Mouse (Mus musculus) embryonic facial prominence, embryonic 14.5 days (tissue): ENCODE data around the gene Stk24. TPM values are rescaled to one million over a fixed set of nuclear protein-coding genes. Genes with fewer than 3 reads are reported as not detected.
A peak's percentile ranks its signal among the peaks of the same experiment; 100 is the strongest.

Source experiments
- ATAC-seq: fragments of 200-750 bp; cut with Nextera tagmentation; 2 replicates; pipeline ENCODE4 v1.8.0; 2017; ENCODE audit warnings: low read depth, moderate number of reproducible peaks, moderate TSS enrichment
- DNase-seq: peaks from one replicate; pipeline ENCODE4 v3.0.0-alpha.2; 2015; ENCODE audit warnings: low spot score
- H3K27ac ChIP-seq: fragments of 300-500 bp; sonication (generic); replicated peaks from 2 replicates; pipeline ENCODE4 v1.5.1; 2014; ENCODE audit warnings: low read depth, mild to moderate bottlenecking, low read length, moderate library complexity
- H3K27me3 ChIP-seq: fragments of 300-500 bp; sonication (generic); replicated peaks from 2 replicates; pipeline ENCODE4 v1.6.1; 2014; ENCODE audit warnings: low read length; ENCODE audit not compliant: control insufficient read depth, insufficient read depth
- H3K36me3 ChIP-seq: fragments of 300-500 bp; sonication (generic); 2 replicates; pipeline ENCODE4 v1.6.1; 2014; ENCODE audit warnings: low read length, mixed read lengths; ENCODE audit not compliant: control insufficient read depth, insufficient read depth
- H3K4me1 ChIP-seq: fragments of 300-500 bp; sonication (generic); 2 replicates; pipeline ENCODE4 v1.6.1; 2014; ENCODE audit warnings: antibody characterized with exemption, low read length; ENCODE audit not compliant: control insufficient read depth, insufficient read depth
- H3K4me2 ChIP-seq: fragments of 300-500 bp; sonication (generic); 2 replicates; pipeline ENCODE4 v1.6.1; 2014; ENCODE audit warnings: low read depth, mild to moderate bottlenecking, low read length, moderate library complexity, mixed read lengths
- H3K4me3 ChIP-seq: fragments of 300-500 bp; sonication (generic); 2 replicates; pipeline ENCODE4 v1.5.1; 2014; ENCODE audit warnings: low read depth, mild to moderate bottlenecking, low read length
- H3K9ac ChIP-seq: fragments of 300-500 bp; sonication (generic); 2 replicates; pipeline ENCODE4 v1.6.1; 2014; ENCODE audit warnings: low read depth, mild to moderate bottlenecking, low read length, moderate library complexity, mixed read lengths
- H3K9me3 ChIP-seq: fragments of 300-500 bp; sonication (generic); 2 replicates; pipeline ENCODE4 v1.6.1; 2016; ENCODE audit warnings: low read length; ENCODE audit not compliant: control insufficient read depth
- WGBS: fragments of 180-500 bp; shearing (Covaris S2); extraction: QIAGEN DNeasy Blood & Tissue Kit; methylation state at CpG from one replicate; pipeline ENCODE4 v1.1.7; 2014; 5-methylcytosine and 5-hydroxymethylcytosine counted together
- polyA plus RNA-seq: library from polyadenylated mRNA; unstranded; fragments of >200 nt; fragmentation: Nextera tagmentation; extraction: Ambion mirVana; gene quantifications from 2 replicates; pipeline ENCODE4 v1.2.1, GENCODE M21; 2014

The Stk24 gene
- polyA plus RNA-seq, 1 experiment from 2014 or later: 38.9 TPM

DNA sequence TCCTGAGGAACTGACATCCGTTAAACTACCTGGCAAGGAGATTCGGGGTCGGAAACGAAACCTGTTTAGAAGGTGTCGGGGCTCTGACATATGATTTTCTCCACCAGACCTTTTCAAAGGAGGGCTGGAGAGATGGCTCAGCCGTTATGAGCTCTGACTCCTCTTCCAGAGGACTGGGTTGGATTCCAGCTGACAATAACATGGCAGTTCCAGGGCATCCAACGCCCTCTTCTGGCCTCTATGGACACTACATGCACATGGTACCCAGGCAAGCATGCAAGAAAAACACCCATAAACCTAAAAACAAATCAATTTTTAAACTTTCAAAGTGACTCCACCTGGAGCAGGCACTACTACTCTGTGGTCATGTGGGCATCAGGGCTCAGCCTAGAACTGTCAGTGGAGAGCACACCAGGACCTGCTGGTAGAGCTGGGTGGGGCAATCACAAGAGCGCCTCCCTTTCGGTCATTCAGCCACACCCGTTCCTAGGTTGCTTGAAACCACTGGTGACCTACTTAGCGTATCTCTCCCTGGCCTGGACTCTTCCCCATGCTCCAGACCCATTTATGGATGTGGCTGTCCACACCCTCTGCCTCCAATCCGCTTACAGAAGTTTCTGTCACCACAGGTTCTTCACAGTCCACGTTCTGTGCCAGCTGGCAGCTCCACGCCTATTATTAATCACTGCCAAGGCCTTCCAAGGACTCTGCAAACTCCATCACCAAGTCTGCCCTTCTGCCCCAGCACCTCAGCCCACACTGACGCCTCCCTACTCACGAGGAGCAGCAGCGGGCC, 18.3 kb downstream of the Stk24 start:
- no peak overlapping the region for H3K4me2 ChIP-seq
- H3K27me3 ChIP-seq: no peaks in the 10 kb centered on the region
- WGBS: 84% methylated on average over 17 of the region's 17 CpGs
- ATAC-seq: peak; percentile 31; the same call in 1 of the 2 replicates
- H3K4me1 ChIP-seq: peaks cover 46% of the 10 kb centered on the region
- no peak overlapping the region for H3K27ac ChIP-seq
- peak; percentile 52 for DNase-seq
- H3K36me3 ChIP-seq: no peaks in the 10 kb centered on the region
- no peak overlapping the region for H3K4me3 ChIP-seq
- no peaks in the 10 kb centered on the region for H3K9me3 ChIP-seq
- no peak overlapping the region for H3K9ac ChIP-seq

DNA sequence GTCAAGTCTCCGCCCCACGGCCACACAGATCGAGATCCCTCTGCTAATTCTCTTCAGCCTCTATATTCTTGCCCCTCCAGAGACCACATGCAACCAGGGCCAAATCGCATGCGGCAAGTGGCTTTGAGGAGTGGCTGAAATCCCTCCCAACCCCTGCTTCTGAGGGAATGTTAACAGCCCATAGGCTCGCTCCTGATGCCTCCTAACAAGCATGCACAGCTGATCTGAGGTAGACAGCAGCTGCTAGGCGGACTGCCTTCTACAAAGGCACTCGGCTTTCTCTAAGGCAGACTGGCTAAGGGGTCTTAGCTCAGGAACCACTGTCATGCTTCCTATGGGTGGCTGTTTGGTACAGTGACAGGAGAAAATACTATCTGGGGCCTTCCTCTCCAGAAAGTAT, 20.0 kb downstream of the Stk24 start:
- WGBS: 56% methylated on average over 8 of the region's 8 CpGs
- H3K9me3 ChIP-seq: no peaks in the 10 kb centered on the region
- no peak overlapping the region for H3K4me2 ChIP-seq
- no peaks in the 10 kb centered on the region for H3K27me3 ChIP-seq
- ATAC-seq: peak; percentile 70; the same call in 1 of the 2 replicates
- DNase-seq: peak; percentile 85
- no peak overlapping the region for H3K27ac ChIP-seq
- H3K9ac ChIP-seq: no peak overlapping the region
- H3K36me3 ChIP-seq: no peaks in the 10 kb centered on the region
- H3K4me3 ChIP-seq: no peak overlapping the region
- peaks cover 41% of the 10 kb centered on the region for H3K4me1 ChIP-seq

DNA sequence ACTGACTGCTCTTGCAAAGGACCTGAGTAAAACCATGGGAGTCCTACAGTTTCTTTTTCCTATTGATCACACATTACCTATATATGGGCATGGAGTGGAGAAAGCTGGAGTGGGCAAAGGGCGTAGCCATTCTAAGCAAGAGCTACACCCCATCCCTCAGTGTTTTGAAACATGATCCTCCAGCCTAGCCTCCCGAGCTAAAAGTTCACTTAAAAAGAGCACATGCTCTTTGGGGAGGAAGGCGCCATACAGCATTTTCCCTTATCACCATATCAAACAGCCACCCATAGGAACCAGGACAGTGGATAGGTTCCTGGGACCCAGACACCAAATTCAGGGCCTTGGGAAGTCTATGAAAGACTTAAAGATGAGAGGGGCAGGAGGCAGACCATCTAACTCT, 20.8 kb downstream of the Stk24 start:
- H3K27ac ChIP-seq: no peak overlapping the region
- no peak overlapping the region for H3K4me2 ChIP-seq
- no peaks in the 10 kb centered on the region for H3K27me3 ChIP-seq
- H3K36me3 ChIP-seq: no peaks in the 10 kb centered on the region
- peak; percentile 45 for DNase-seq
- ATAC-seq: no peak
- peaks cover 41% of the 10 kb centered on the region for H3K4me1 ChIP-seq
- H3K9me3 ChIP-seq: no peaks in the 10 kb centered on the region
- H3K9ac ChIP-seq: no peak overlapping the region
- H3K4me3 ChIP-seq: no peak overlapping the region
- WGBS: 32% methylated on average over 3 of the region's 3 CpGs

DNA sequence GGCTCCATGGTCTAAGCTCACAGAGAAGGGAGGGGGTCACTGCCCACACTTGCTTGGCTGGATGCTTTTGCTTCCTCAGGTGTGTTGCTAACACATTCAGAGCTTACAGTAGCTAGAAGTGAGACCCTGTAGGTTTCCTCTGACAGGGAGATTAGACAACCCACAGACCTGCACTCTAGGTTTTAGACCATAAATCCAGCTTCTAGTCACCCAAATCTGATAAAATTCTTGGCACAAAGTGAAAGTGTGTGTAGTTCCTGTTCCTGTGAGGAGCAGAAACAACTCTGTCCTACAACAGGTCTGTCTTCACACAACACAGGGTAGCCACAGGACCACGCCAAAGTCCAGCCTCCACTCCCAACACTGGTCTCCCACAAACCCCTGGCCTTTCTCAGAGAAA, 21.5 kb downstream of the Stk24 start:
- no peaks in the 10 kb centered on the region for H3K27me3 ChIP-seq
- no peak for ATAC-seq
- H3K9ac ChIP-seq: no peak overlapping the region
- DNase-seq: no peak
- H3K4me1 ChIP-seq: peaks cover 41% of the 10 kb centered on the region
- no peaks in the 10 kb centered on the region for H3K36me3 ChIP-seq
- H3K9me3 ChIP-seq: no peaks in the 10 kb centered on the region
- no peak overlapping the region for H3K4me3 ChIP-seq
- H3K27ac ChIP-seq: no peak overlapping the region
- H3K4me2 ChIP-seq: no peak overlapping the region
- 81% methylated on average over 1 of the region's 1 CpGs for WGBS

DNA sequence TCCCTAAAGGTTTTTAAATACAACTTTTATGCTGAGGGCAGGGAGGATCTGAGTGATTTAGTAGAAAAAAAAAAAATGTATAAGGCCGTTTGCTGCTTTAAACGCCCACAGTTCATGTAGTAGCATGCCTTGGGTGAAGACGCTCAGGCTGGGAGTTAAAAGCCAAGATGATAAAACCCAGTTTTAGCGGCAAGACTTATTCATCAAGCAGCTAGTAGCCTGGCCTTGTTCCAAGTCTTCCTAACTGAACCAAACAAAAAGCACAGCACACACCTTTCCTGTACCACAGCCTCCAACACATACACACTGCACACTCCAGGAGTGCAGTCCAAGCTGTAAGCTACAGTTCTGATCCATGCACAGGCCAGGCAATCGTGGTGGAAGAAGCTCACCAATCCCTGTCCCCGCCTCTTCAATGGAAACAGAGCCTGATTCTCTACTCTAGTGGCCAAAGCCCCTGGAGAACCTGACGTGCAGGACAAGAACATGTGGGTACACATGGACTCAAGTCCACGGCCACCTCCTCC, 23.4 kb downstream of the Stk24 start:
- H3K9me3 ChIP-seq: no peaks in the 10 kb centered on the region
- no peaks in the 10 kb centered on the region for H3K27me3 ChIP-seq
- no peak overlapping the region for H3K27ac ChIP-seq
- 67% methylated on average over 8 of the region's 8 CpGs for WGBS
- DNase-seq (peak; percentile 85), ATAC-seq (no peak)
- H3K4me3 ChIP-seq: no peak overlapping the region
- peaks cover 44% of the 10 kb centered on the region for H3K4me1 ChIP-seq
- no peak overlapping the region for H3K4me2 ChIP-seq
- no peak overlapping the region for H3K9ac ChIP-seq
- H3K36me3 ChIP-seq: no peaks in the 10 kb centered on the region

DNA sequence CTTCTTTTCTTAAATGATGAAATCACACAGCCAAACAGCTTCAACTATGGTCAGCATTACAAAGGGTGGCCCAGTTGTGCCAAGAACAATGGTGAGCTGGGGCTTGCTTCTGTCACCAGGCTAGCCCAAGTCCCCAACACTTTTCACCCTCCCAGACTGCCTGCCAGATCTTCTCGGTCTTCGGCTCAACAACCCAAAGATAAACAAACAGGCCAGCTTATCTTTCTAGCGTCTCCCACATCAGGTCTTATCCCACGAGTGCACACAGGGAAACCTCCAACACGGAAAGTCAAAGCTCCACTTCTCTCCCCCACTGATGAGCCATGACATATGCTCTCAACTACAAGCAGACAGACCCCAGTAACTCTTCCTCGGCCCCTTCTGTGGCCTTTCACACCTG, 24.1 kb downstream of the Stk24 start:
- ATAC-seq (no peak), DNase-seq (no peak)
- Histone ChIP-seq H3K27me3 (no peaks in the 10 kb centered on the region), H3K27ac (no peak overlapping the region), H3K9me3 (no peaks in the 10 kb centered on the region), H3K4me2 (no peak overlapping the region), H3K36me3 (no peaks in the 10 kb centered on the region), H3K4me3 (no peak overlapping the region), H3K4me1 (peaks cover 41% of the 10 kb centered on the region), H3K9ac (no peak overlapping the region)
- 61% methylated on average over 6 of the region's 6 CpGs for WGBS

DNA sequence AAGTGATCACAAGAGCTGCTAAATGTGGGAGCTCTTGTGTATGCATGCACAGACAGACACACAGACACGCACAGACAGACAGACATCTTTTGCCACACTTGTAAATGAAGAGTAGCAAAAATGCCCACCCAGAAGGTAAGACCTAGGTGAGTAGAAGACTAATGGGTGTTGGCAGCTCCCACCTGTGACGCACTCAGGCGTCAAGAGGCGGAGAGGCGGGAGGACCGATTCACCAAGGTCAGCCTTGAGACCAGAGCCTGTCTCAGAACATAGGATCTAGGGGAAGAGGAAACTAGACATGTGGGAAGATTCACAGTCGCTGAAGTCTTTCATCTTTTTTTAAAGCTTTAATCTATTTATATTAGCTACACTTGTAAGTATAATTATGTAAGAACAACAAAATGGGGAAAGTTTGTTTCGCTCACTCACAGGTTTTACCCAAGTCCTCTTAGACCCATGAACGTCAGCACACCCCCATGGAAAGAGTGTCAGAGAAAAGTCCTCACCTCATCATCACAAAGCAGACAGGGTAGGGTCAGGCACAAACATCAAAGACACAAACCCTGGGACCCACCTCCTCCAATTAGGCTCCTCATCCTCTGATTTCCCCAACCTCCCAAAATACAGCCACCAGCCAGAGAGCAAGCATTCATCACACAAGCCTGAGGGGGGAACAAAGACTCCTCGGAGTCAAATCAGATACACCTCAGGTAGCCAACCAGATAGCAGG, 26.0 kb downstream of the Stk24 start:
- ATAC-seq: no peak
- peaks cover 32% of the 10 kb centered on the region for H3K4me1 ChIP-seq

DNA sequence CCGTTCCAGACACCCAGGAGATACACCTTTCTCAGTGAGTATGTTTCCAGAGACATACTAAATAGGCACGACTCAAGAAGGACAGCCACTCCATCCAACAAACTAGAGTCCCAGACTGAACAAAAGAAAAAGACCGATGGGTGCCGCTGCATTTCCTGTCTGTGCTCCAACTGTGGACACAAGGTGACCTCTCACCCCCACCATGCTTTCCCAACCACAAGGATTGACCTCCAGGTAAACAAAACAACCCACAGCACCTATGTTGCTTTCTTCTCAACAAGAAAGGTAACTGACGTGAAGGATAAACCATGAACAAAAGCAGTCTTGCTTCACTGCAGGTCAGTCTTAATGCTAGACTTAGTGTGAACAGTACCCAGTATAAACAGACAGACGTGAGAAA, 27.1 kb downstream of the Stk24 start:
- no peak for ATAC-seq
- Histone ChIP-seq H3K9me3 (no peaks in the 10 kb centered on the region), H3K4me1 (peaks cover 34% of the 10 kb centered on the region)

More for the DNA sequence above, 26.0 kb downstream of the Stk24 start:
- H3K4me3 ChIP-seq: no peak overlapping the region
- DNase-seq: no peak
- 78% methylated on average over 10 of the region's 10 CpGs for WGBS
- H3K4me2 ChIP-seq: no peak overlapping the region
- no peaks in the 10 kb centered on the region for H3K9me3 ChIP-seq
- no peaks in the 10 kb centered on the region for H3K27me3 ChIP-seq
- no peaks in the 10 kb centered on the region for H3K36me3 ChIP-seq
- no peak overlapping the region for H3K27ac ChIP-seq
- no peak overlapping the region for H3K9ac ChIP-seq

More for the DNA sequence above, 27.1 kb downstream of the Stk24 start:
- H3K27me3 ChIP-seq: no peaks in the 10 kb centered on the region
- H3K36me3 ChIP-seq: no peaks in the 10 kb centered on the region
- no peak overlapping the region for H3K9ac ChIP-seq
- H3K27ac ChIP-seq: no peak overlapping the region
- H3K4me3 ChIP-seq: no peak overlapping the region
- H3K4me2 ChIP-seq: no peak overlapping the region
- no peak for DNase-seq
- 83% methylated on average over 6 of the region's 6 CpGs for WGBS
